Mouse (Mus musculus) kidney, adult 2 months (tissue): Measurements from ENCODE around the gene Nsdhl.

ENCODE experiments used
- CTCF ChIP-seq: fragments of 200-500 bp; conservative IDR thresholded peaks from 2 replicates; pipeline ENCODE4 v1.5.1; 2011; ENCODE audit warnings: low read depth, mild to moderate bottlenecking, control low read depth, low read length, moderate library complexity, mixed read lengths; ENCODE audit not compliant: insufficient read depth, insufficient read length
- POLR2A ChIP-seq: fragments of 200-500 bp; IDR thresholded peaks from one replicate; pipeline ENCODE4 v1.6.1; 2011; ENCODE audit warnings: low read depth, low read length, control low read depth

- TF ChIP-seq CTCF (no peak), POLR2A (no peak)
Observed at GRCm38 (mm10) chrX:72918682-72919059, 314 bp downstream of the Nsdhl start.
